Mouse (Mus musculus) mammary gland, adult 2 months (tissue): ENCODE measurements around the gene Gbp2b. TPM values are rescaled to one million over a fixed set of nuclear protein-coding genes. Genes with fewer than 3 reads are reported as not detected.

ENCODE experiments used
- polyA plus RNA-seq: library from polyadenylated mRNA; depleted of rRNA; stranded (reverse); fragments of >200 nt; gene quantifications from 2 replicates; pipeline ENCODE4 v1.2.3, GENCODE M21; 2012; ENCODE audit warnings: low replicate concordance; rRNA removed

Gene Gbp2b
- polyA plus RNA-seq: 0.26 and 0.96 TPM in 2 replicates

DNA sequence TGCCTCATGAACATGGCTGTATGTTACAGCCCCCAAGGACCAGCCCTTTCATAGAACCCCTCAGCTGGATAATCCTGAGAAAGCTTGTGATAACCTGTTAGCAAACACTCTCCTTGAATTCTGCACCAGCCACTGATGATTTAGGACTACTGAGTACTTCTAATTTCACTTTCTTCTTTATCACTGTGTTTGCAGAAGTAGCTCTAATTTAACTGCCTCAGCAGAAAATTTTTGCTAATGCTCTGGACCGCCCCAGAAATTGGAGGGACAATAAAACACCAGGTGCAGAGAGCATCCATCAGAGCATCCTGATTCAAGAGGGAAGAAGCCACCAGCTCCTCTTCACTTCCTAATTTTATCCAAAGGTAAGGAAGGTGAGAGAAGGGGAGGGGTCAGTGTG, at the start of gene Gbp2b:
Gbp2b (plus strand) TSS at position 301 of the 400 bp plus-strand sequence.

DNA sequence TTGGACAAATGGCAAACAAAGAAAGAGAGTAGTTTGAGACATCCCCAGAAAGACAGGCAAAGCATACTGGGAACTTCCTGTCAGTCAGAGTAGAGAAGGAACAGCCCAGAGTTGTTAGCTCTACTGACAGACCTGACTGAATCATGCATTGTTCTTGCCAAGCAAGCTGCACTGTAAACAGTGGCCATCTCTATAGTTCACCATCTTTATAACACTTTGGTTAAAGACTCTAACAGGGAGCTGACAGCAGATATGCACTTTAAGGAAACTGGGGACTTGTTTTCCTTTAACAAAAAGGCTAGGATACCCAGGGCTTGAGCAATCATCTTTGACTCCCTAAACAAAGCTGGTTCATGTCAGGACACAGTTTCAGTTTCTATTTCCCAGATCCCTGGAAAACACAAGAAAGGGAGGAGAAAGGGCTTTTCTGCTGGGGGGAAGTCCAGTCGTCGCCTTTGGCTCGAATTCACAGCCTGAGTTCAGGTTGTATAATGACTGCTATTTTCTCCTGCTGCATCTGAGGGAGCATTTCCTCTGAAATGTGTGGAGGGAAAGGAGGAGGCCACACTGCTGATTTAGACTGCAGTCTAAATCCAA, 34.9 kb upstream of the Gbp2b start, which contains the start of gene Gbp3:
Gbp3 (plus strand) TSS at position 395 of the 597 bp plus-strand sequence.

DNA sequence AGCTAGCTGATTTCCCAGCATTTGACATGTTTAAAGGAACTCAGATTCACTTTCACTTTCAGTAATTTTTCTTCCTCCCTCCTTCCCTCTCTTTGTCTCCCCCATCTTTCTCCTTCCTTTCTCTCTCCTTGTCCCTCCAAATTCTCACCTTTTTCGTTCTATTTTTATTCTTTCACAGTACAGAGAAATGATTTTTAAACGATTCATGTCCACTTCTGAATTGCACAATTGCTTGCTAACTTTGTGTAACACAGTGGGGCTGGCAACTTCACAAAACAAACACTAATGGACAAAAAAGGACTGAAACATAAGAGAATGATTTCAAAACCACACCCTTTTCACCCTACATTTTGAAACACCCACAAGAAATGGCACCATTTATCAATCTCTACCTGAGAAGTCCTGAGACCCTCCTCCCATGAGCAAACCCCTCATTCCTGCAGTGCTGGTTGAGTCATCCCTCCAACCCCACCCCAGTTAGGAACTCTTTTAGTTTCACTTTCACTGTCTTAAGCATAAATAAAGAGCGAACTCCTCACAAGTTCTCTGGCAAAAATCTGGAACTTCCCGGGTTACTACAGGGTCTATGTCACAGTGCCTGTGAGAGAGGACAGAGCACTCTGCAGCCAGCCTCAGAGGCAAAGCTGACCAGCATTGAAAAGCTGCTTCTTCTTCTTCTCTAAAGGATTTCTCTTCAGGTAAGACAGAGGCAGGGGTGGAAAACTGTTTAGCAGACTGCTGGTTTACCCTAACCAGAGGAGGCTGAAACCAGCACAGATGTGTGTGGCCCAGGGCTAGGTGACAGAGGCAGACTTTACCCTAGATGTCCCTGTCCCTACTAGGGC, 25.7 kb downstream of the Gbp2b start, which contains the start of gene Gbp2:
Gbp2 (plus strand) TSS at position 492 of the 845 bp plus-strand sequence.

Other genes with a start within 250 kb of the Gbp2b start
- 55.1 and 86.2 TPM in 2 replicates for gene Pdlim5, start 199.2 kb upstream of the Gbp2b start, polyA plus RNA-seq
- 2.9 and 4.8 TPM in 2 replicates for gene Gbp5, start 100.9 kb upstream of the Gbp2b start, polyA plus RNA-seq
- gene Gbp7, start 64.5 kb upstream of the Gbp2b start, polyA plus RNA-seq: 2.9 and 4.7 TPM in 2 replicates
- 36.7 and 54.5 TPM in 2 replicates for gene Gbp3, start 34.8 kb upstream of the Gbp2b start, polyA plus RNA-seq
- 18.6 and 43.2 TPM in 2 replicates for gene Gbp2, start 25.8 kb downstream of the Gbp2b start, polyA plus RNA-seq
- gene Kyat3, start 106.2 kb downstream of the Gbp2b start, polyA plus RNA-seq: 2.6 and 8.3 TPM in 2 replicates
- 11.0 and 21.1 TPM in 2 replicates for gene Gtf2b, start 170.2 kb downstream of the Gbp2b start, polyA plus RNA-seq